Mouse (Mus musculus) thymus, adult 2 months (tissue): ENCODE measurements around the gene Suclg2. TPM values are rescaled to one million over a fixed set of nuclear protein-coding genes. Genes with fewer than 3 reads are reported as not detected.

ENCODE experiments used
- DNase-seq: peaks from one replicate; pipeline ENCODE4 v3.0.0; 2021
- H3K27ac ChIP-seq: fragments of 200-500 bp; 2 replicates; pipeline ENCODE4 v1.5.1; 2012; ENCODE audit warnings: low read length, control low read depth; ENCODE audit not compliant: control insufficient read depth, insufficient read depth
- H3K27me3 ChIP-seq: fragments of 200-500 bp; 2 replicates; pipeline ENCODE4 v1.6.1; 2012; ENCODE audit warnings: mild to moderate bottlenecking, low read length, moderate library complexity, mixed read lengths; ENCODE audit not compliant: control insufficient read depth, insufficient read depth
- H3K36me3 ChIP-seq: fragments of 200-500 bp; 2 replicates; pipeline ENCODE4 v1.6.1; 2012; ENCODE audit warnings: mild to moderate bottlenecking, low read length, moderate library complexity; ENCODE audit not compliant: control insufficient read depth, insufficient read depth
- H3K4me1 ChIP-seq: fragments of 200-500 bp; replicated peaks from 2 replicates; pipeline ENCODE4 v1.6.1; 2012; ENCODE audit warnings: low read length; ENCODE audit not compliant: control insufficient read depth, insufficient read depth
- H3K4me3 ChIP-seq: fragments of 200-500 bp; 2 replicates; pipeline ENCODE4 v1.5.1; 2012; ENCODE audit warnings: mild to moderate bottlenecking, low read length, control low read depth, moderate library complexity; ENCODE audit not compliant: control insufficient read depth, insufficient read depth
- CTCF ChIP-seq: fragments of 200-500 bp; IDR thresholded peaks from 2 replicates; pipeline ENCODE4 v1.5.1; 2012; ENCODE audit warnings: mild to moderate bottlenecking, control low read depth, low read length, moderate library complexity, borderline replicate concordance; ENCODE audit not compliant: control insufficient read depth, poor library complexity, insufficient read depth; ENCODE audit errors: extremely low read depth
- POLR2A ChIP-seq: fragments of 200-500 bp; IDR thresholded peaks from 2 replicates; pipeline ENCODE4 v1.6.1; 2012; ENCODE audit warnings: mild to moderate bottlenecking, low read length, control low read depth, moderate library complexity; ENCODE audit not compliant: control insufficient read depth, poor library complexity, insufficient read depth; ENCODE audit errors: extremely low read depth
- WGBS: fragments of 180-500 bp; shearing (Covaris S2); methylation state at CpG from one replicate; pipeline ENCODE4 v1.1.7; 2018; 5-methylcytosine and 5-hydroxymethylcytosine counted together
- polyA plus RNA-seq: library from polyadenylated mRNA; depleted of rRNA; stranded (reverse); fragments of >200 nt; gene quantifications from 2 replicates; pipeline ENCODE4 v1.2.3, GENCODE M21; 2012

The Suclg2 gene
- polyA plus RNA-seq, 1 experiment = 8.7 TPM

DNA sequence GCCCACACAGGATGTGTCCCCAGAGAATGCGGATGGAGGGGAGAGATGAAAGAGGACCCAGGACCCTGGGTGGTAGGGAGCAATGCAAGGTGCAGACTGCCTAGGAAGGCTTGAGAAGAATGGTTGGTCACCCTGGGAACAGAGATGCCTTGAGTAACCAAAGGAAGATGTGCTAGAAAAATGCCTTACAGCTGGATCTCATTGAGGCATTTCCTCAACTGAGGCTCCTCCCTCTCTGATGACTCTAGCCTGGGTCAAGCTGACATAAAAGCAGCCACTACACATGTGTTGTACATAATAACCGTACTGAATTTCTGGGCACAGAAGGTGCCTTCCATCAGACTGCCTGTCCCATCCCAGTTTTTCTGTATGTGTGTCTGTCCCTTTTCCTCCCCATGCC lies 227.6 kb downstream of the Suclg2 start:
- Histone ChIP-seq H3K4me3 (no peak overlapping the region), H3K4me1 (no peaks in the 10 kb centered on the region), H3K36me3 (no peaks in the 10 kb centered on the region), H3K27ac (no peak overlapping the region), H3K27me3 (no peaks in the 10 kb centered on the region)
- TF ChIP-seq CTCF (no peak), POLR2A (no peak)
- no peak for DNase-seq
- 95% methylated on average over 2 of the region's 2 CpGs for WGBS

DNA sequence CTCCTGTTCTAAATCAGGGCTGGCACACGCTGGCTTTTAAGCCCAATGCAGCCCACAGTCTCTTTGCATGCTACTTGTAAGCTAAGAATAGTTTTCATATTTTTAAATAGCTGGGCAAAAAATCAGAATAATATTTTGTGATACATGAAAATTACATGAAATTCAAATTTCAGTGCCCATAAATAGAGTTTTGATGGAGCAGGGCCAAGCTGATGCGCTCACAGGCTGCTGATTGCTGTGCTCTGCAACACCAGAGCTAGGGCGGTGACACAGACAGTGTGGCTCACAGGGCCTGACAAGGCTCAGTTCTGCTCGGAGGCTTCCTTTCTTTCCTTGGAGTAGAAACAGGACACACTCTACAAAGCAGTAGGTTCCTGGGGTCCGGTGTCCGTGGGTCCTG lies 232.8 kb downstream of the Suclg2 start:
- 97% methylated on average over 6 of the region's 6 CpGs for WGBS
- H3K4me3 ChIP-seq = no peak overlapping the region
- no peak overlapping the region for H3K27ac ChIP-seq
- no peaks in the 10 kb centered on the region for H3K27me3 ChIP-seq
- H3K4me1 ChIP-seq = no peaks in the 10 kb centered on the region
- DNase-seq = no peak
- H3K36me3 ChIP-seq = no peaks in the 10 kb centered on the region
- TF ChIP-seq CTCF = no peak

DNA sequence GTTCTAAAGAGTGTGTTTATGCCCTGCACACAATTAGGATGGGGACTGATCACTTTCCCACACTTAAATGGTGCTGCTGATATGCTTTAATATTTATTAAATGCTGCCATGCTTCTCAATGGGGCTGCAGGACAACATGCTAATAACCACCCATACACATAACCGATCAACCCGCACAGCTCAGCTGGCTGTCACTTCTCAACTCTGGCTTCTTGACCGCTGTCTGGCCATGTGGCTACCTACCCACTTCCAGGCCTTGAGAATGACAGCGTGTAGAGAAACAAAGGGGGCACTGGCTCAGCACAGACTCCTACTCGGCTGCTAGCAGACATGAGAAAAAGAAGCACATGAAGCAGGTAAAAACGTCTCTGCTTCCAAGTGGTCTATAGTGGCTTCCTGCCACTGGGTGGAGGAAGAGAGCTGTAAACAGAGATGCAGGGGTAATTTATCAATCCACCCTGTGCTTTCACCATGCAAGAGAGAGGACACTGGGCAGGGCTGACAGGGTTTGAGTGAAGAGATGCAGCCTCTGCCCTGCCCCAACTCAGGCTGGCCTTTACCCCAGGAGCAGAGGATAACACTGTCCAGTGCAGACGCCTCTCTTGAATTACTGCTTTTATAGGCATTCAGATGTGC lies 234.3 kb downstream of the Suclg2 start:
- H3K4me3 ChIP-seq = no peak overlapping the region
- H3K27me3 ChIP-seq = no peaks in the 10 kb centered on the region
- no peak for TF ChIP-seq CTCF
- no peak for TF ChIP-seq POLR2A
- no peak overlapping the region for H3K27ac ChIP-seq
- no peaks in the 10 kb centered on the region for H3K4me1 ChIP-seq
- no peak for DNase-seq
- WGBS = 89% methylated on average over 7 of the region's 7 CpGs
- no peaks in the 10 kb centered on the region for H3K36me3 ChIP-seq

DNA sequence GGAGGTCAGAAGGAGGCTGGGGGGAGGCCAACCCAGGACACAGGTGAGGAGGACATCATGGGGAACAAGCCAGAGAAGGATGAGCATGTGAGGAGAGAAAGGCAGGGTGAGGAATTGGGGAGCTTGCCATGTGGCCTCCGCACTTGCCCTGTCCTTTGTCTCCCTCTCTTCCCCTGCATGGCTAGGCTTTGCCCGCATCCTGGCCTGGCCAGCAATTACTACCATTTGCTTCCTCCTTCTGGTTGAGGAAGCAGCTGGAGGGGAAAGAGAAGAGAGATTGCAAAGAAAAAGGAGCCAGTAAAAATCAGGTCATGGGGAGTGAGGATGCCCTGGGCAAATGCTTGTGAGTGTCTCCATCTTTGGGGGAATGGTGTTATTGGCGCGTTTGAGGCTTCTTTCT lies 234.9 kb downstream of the Suclg2 start:
- TF ChIP-seq CTCF (no peak), POLR2A (no peak)
- DNase-seq = no peak
- Histone ChIP-seq H3K27me3 (no peaks in the 10 kb centered on the region), H3K4me3 (no peak overlapping the region), H3K27ac (no peak overlapping the region), H3K4me1 (no peaks in the 10 kb centered on the region), H3K36me3 (no peaks in the 10 kb centered on the region)
- 91% methylated on average over 4 of the region's 4 CpGs for WGBS

DNA sequence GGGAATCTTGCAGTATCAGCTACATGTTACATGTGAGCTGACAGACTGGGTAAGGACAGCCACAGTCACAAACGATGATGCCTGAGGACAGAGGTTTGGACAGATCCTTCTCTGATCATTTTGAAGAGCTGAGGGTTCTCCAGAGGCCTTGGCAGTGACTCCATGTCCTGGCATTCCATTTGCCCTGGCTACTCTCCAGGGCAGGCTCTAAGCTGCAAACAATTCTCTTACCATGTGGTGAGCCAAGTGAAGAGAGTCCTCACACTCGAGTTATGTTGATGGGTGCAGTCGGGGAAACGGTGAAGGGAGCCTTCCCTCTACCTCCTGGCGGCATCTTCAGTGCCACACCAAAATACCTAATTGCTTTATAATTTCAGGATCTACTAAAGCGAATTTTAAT lies 235.5 kb downstream of the Suclg2 start:
- no peaks in the 10 kb centered on the region for H3K36me3 ChIP-seq
- no peak for DNase-seq
- TF ChIP-seq CTCF (no peak), POLR2A (no peak)
- no peak overlapping the region for H3K27ac ChIP-seq
- H3K4me1 ChIP-seq = no peaks in the 10 kb centered on the region
- H3K4me3 ChIP-seq = no peak overlapping the region
- no peaks in the 10 kb centered on the region for H3K27me3 ChIP-seq
- WGBS = 96% methylated on average over 6 of the region's 6 CpGs

DNA sequence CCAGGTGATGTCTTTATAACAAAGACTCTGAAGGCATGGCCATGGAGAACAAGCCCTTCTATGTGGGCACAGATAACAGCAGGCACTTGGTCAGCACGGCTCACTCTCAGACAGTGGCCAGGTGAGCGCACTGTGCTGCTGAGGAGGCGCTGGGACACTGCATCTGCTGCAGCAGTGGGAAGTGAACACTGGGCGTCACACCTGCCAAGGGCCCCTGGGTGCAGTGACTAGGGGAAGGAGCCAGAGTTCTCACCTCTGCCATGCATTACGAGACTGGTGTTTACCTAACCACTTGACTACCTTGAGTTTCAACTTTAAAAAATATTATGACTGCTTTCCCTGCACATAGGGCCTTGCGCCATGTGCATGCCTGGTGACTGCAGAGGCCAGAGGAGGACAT lies 238.8 kb downstream of the Suclg2 start:
- Histone ChIP-seq H3K27ac (no peak overlapping the region), H3K36me3 (no peaks in the 10 kb centered on the region), H3K4me1 (no peaks in the 10 kb centered on the region), H3K27me3 (no peaks in the 10 kb centered on the region), H3K4me3 (no peak overlapping the region)
- no peak for TF ChIP-seq POLR2A
- no peak for TF ChIP-seq CTCF
- WGBS = 98% methylated on average over 6 of the region's 6 CpGs
- no peak for DNase-seq

DNA sequence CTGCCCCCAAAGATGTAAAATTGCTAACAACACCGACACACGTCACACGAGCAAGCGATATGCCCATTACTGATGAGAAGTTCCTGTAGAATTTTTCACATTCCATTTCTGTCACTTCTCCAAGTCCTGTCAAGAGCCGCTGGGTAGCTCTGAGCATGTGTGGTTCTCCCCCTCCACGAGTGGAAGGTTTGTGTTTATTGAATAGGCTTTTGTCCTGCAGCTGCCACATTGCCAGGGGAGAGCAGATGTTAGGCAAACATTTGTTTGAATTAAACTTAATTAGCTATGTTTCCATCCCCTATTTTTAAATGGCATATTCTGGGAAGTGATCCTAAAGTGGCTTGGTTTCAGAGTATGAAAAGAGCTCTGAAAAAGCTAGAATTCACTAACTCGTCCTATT lies 249.1 kb downstream of the Suclg2 start:
- TF ChIP-seq CTCF (no peak), POLR2A (no peak)
- no peak for DNase-seq
- Histone ChIP-seq H3K27me3 (no peaks in the 10 kb centered on the region), H3K27ac (no peak overlapping the region), H3K36me3 (no peaks in the 10 kb centered on the region), H3K4me1 (no peaks in the 10 kb centered on the region), H3K4me3 (no peak overlapping the region)
- 89% methylated on average over 7 of the region's 7 CpGs for WGBS
